Mouse (Mus musculus) kidney, adult 2 months (tissue): ENCODE data around the gene Cd200r4. TPM values are rescaled to one million over a fixed set of nuclear protein-coding genes. Genes with fewer than 3 reads are reported as not detected.
"Not testable (repeated sequence)": the region's sequence is repeated elsewhere in the genome, so short reads cannot be mapped to it uniquely, and the experiment has no call there.

Experiments
- DNase-seq: peaks from one replicate; pipeline ENCODE4 v3.0.0; 2021
- H3K27ac ChIP-seq: fragments of 200-500 bp; 2 replicates; pipeline ENCODE4 v1.5.1; 2012; ENCODE audit warnings: low read depth, low read length, control low read depth, inconsistent platforms; ENCODE audit not compliant: insufficient read depth
- H3K27me3 ChIP-seq: fragments of 200-500 bp; replicated peaks from 2 replicates; pipeline ENCODE4 v1.6.1; 2012; ENCODE audit warnings: mild to moderate bottlenecking, moderate library complexity, low read length, inconsistent platforms; ENCODE audit not compliant: control insufficient read depth, insufficient read depth
- H3K36me3 ChIP-seq: fragments of 200-500 bp; 2 replicates; pipeline ENCODE4 v1.6.1; 2012; ENCODE audit warnings: mild to moderate bottlenecking, moderate library complexity, low read length, inconsistent platforms; ENCODE audit not compliant: control insufficient read depth, insufficient read depth
- H3K4me1 ChIP-seq: fragments of 200-500 bp; 2 replicates; pipeline ENCODE4 v1.6.1; 2011; ENCODE audit warnings: low read length; ENCODE audit not compliant: control insufficient read depth, insufficient read depth
- H3K4me3 ChIP-seq: fragments of 200-500 bp; 2 replicates; pipeline ENCODE4 v1.5.1; 2011; ENCODE audit warnings: mild to moderate bottlenecking, low read depth, low read length, control low read depth; ENCODE audit not compliant: insufficient read depth
- CTCF ChIP-seq: fragments of 200-500 bp; conservative IDR thresholded peaks from 2 replicates; pipeline ENCODE4 v1.5.1; 2011; ENCODE audit warnings: low read depth, mild to moderate bottlenecking, control low read depth, low read length, moderate library complexity, mixed read lengths; ENCODE audit not compliant: insufficient read depth, insufficient read length
- POLR2A ChIP-seq: fragments of 200-500 bp; IDR thresholded peaks from one replicate; pipeline ENCODE4 v1.6.1; 2011; ENCODE audit warnings: low read depth, low read length, control low read depth
- WGBS: fragments of 180-500 bp; shearing (Covaris S2); methylation state at CpG from one replicate; pipeline ENCODE4 v1.1.7; 2018; 5-methylcytosine and 5-hydroxymethylcytosine counted together
- polyA plus RNA-seq: library from polyadenylated mRNA; depleted of rRNA; stranded (reverse); fragments of >200 nt; gene quantifications from 2 replicates; pipeline ENCODE4 v1.2.3, GENCODE M21; 2012

Cd200r4 gene
- polyA plus RNA-seq, 1 experiment = 0.06 TPM

GRCm38 (mm10) chr16:44805976-44806375 is 5.6 kb upstream of the Cd200r4 start:
- Histone ChIP-seq H3K27me3 (no peaks in the 10 kb centered on the region), H3K36me3 (no peaks in the 10 kb centered on the region), H3K4me3 (no peak overlapping the region), H3K27ac (no peak overlapping the region), H3K4me1 (no peaks in the 10 kb centered on the region)
- TF ChIP-seq CTCF (no peak), POLR2A (no peak)
- DNase-seq = no peak

GRCm38 (mm10) chr16:44810223-44810622 is 1.3 kb upstream of the Cd200r4 start:
- H3K4me1 ChIP-seq, DNase-seq, H3K27ac ChIP-seq, H3K4me3 ChIP-seq, H3K27me3 ChIP-seq, H3K36me3 ChIP-seq: not testable (repeated sequence)
- 97% methylated on average over 4 of the region's 4 CpGs for WGBS

- Histone ChIP-seq H3K36me3 (no peaks in the 10 kb centered on the region), H3K27me3 (no peaks in the 10 kb centered on the region), H3K4me1 (no peaks in the 10 kb centered on the region), H3K4me3 (no peak overlapping the region), H3K27ac (no peak overlapping the region)
- WGBS = 81% methylated on average over 6 of the region's 6 CpGs
- no peak for TF ChIP-seq CTCF
- no peak for TF ChIP-seq POLR2A
- no peak for DNase-seq
Observed at GRCm38 (mm10) chr16:44812468-44813065, 1.0 kb downstream of the Cd200r4 start.

DNA sequence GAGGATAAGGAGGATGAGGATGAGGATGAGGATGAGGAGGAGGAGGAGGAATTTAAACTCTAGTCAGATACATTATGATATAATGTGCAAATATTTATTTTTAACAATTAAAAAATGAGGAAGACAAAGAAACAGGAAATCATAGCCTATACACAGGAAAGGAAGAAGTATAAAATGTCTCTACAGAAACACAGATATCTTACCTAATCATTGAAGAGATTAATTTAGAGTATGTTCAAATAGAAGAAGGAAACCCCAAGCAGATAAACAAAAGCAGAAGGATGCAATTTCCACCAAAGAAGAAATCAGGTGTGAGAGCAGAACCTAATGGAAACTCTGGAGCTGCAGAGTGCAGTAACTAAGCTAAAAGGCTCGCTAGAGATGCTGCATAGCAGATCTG is 6.5 kb downstream of the Cd200r4 start:
- DNase-seq = no peak
- H3K27me3 ChIP-seq = no peaks in the 10 kb centered on the region
- 48% methylated on average over 1 of the region's 1 CpGs for WGBS
- TF ChIP-seq CTCF (no peak), POLR2A (no peak)
- H3K36me3 ChIP-seq = no peaks in the 10 kb centered on the region
- no peaks in the 10 kb centered on the region for H3K4me1 ChIP-seq
- H3K4me3 ChIP-seq = no peak overlapping the region
- no peak overlapping the region for H3K27ac ChIP-seq

DNA sequence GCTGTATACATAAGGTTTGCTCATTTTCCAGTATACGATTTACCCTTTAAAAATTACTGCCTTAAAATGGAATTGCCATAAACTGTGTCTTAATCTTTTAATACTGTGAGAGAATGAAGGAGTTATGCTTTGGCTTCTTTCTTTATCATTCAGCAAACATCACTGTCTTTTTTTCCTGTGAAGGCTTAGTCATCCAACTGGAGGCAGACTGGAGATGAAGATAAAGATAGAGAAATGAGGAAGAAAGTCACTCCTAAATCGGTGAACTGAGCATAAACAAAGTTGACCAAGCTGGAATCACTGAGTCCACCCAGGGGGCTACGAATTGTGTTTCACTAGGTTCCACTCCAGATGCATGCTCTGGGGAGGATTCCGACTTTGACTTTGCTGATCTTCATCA is 9.0 kb downstream of the Cd200r4 start:
- Histone ChIP-seq H3K27me3 (no peaks in the 10 kb centered on the region), H3K27ac (no peak overlapping the region), H3K4me1 (no peaks in the 10 kb centered on the region), H3K4me3 (no peak overlapping the region), H3K36me3 (no peaks in the 10 kb centered on the region)
- no peak for TF ChIP-seq POLR2A
- TF ChIP-seq CTCF = no peak
- no peak for DNase-seq
- WGBS = 74% methylated on average over 4 of the region's 4 CpGs

- H3K27me3 ChIP-seq = no peaks in the 10 kb centered on the region
- no peak for DNase-seq
- no peak for TF ChIP-seq POLR2A
- TF ChIP-seq CTCF = no peak
Observed at GRCm38 (mm10) chr16:44832286-44832685, 20.8 kb downstream of the Cd200r4 start.

GRCm38 (mm10) chr16:44833189-44833588 is 21.7 kb downstream of the Cd200r4 start:
- DNase-seq, H3K27me3 ChIP-seq, H3K36me3 ChIP-seq, H3K4me3 ChIP-seq, H3K4me1 ChIP-seq, H3K27ac ChIP-seq: not testable (repeated sequence)
- 59% methylated on average over 2 of the region's 2 CpGs for WGBS

More at GRCm38 (mm10) chr16:44832286-44832685, 20.8 kb downstream of the Cd200r4 start:
- no peak overlapping the region for H3K27ac ChIP-seq
- 52% methylated on average over 3 of the region's 3 CpGs for WGBS
- H3K4me1 ChIP-seq = no peaks in the 10 kb centered on the region
- no peak overlapping the region for H3K4me3 ChIP-seq
- no peaks in the 10 kb centered on the region for H3K36me3 ChIP-seq

DNA sequence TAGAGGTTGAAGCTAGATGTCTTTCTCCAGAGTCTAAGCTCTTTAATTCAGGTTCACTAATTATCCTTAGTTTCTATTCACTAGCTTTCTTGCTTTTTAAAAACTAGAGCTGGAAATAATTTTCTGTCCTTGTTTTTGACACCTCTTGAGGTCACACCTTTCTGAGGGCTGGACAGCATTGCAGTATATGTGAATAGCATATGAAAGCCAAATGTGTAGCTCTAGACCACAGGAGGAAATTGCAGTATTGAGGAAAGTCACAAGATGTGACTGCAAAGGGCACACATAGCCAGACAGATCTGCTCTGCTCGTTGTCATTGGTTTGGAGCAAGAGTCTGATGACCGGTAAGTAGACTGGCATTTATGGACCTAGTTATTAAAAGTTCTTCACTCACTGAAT is 55.3 kb downstream of the Cd200r4 start, which contains the start of gene Cd200r2:
Gene Cd200r2, plus strand, starts transcription at position 301 of the 400 bp plus-strand sequence.
- no peak within 1 kb of the TSS for H3K4me3 ChIP-seq
- H3K27ac ChIP-seq = no peak within 1 kb of the TSS
- 88% methylated on average over 2 of the region's 2 CpGs for WGBS
- TF ChIP-seq POLR2A (no peak), CTCF (no peak)
- H3K27me3 ChIP-seq = no peaks in the 10 kb centered on the region
- H3K4me1 ChIP-seq = no peaks in the 10 kb centered on the region
- H3K36me3 ChIP-seq = no peaks in the 10 kb centered on the region
- DNase-seq = no peak
